Mouse (Mus musculus) brain, adult 2 months (tissue): ENCODE results near the gene Mcpt1.
"Not testable (repeated sequence)": the region's sequence is repeated elsewhere in the genome, so short reads cannot be mapped to it uniquely, and the experiment has no call there.

ENCODE experiments used
- DNase-seq: peaks from one replicate; pipeline ENCODE4 v3.0.0; 2011; ENCODE audit warnings: low read depth, low spot score

Mcpt1 gene

DNA sequence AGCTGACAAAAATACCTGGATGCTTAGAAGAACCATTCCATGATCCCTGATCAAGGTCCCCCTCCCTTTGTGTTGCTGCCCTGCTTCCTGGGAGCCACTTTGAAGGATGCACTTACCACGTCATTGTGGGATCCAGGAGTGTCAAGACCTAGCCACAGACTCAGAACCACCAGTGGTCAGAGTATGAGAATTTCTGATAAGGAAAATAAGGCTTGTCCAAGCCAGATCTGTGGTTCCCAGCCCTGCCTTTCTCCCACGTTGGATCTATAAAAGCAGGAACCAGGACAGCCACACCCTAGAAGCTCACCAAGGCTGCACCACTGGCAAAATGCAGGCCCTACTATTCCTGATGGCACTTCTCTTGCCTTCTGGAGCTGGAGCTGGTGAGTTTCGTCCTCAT is at the start of gene Mcpt1:
Mcpt1 (plus strand) TSS at position 301 of the 400 bp plus-strand sequence.
- DNase-seq = not testable (repeated sequence)

DNA sequence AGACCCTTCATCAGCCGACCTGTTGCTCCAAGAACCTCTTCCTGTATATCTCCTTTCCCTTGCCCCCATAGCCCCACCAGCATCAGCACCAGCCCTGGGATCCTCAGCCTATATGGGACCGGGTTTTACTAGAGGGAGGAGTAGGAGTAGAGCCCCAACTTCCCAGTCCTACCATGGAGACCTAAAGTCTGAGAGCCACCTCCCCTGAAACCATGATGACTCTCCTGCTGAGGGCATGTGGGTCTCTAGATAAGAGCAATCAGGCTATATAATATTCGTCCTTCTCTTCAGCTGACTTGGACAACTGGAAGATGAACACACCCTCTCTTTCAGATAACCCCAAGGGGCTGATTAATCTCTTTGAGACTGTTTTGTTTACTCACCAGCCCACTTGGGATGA is 30.3 kb upstream of the Mcpt1 start:
- DNase-seq = not testable (repeated sequence)

DNA sequence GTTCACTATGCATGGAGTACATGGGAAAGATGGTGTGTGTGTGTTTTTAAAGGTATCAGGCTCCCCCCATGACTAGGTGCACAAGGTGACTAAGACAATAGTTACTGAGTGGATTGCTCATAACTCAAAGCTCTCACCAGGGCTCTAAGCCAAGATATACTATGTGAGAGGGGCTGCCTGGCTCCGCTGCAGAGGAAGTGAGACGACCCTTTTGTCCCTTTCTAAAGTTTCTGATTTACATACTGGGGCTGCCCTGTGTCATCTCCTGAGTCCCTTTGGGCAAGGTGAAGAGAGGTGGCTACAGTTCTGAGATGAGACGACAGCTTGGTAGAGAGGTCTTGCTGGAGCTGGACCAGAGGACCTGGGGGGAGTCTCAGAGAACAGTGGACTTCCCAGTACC is 4.6 kb upstream of the Mcpt1 start:
- no peak for DNase-seq

GRCm38 (mm10) chr14:56013924-56014323 is 3.8 kb upstream of the Mcpt1 start:
- DNase-seq = no peak

DNA sequence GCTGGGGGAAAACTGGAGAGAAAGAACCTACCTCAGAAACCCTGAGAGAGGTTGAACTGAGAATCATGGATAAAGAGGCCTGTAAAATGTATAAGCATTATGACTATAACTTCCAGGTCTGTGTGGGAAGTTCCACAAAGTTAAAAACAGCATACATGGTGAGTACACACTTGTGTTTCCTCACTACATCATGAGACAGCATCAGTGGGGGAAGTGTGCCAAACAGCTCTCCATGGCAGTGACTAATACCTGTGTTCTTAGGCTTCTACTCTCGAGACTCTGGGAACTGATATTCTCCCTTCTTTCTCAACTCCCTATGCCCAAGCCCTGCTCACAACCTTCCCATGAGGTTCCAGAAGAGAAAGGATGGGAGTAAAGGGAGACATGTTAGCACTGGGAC is 1.7 kb downstream of the Mcpt1 start:
- peak; percentile 54 for DNase-seq

DNA sequence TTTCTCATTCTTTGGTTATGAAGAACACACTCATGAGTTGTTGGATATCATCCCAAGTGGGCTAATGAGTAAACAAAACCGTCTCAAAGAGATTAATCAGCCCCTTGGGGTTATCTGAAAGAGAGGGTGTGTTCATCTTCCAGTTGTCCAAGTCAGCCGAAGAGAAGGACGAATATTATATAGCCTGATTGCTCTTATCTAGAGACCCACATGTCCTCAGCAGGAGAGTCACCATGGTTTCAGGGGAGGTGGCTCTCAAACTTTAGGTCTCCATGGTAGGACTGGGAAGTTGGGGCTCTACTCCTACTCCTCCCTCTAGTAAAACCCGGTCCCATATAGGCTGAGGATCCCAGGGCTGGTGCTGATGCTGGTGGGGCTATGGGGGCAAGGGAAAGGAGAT is 3.5 kb downstream of the Mcpt1 start:
- DNase-seq = not testable (repeated sequence)

GRCm38 (mm10) chr14:56030395-56030794 is 12.6 kb downstream of the Mcpt1 start, which contains the start of gene Mcpt9:
Gene Mcpt9, minus strand, starts transcription at chr14:56030495.
- DNase-seq = not testable (repeated sequence)

DNA sequence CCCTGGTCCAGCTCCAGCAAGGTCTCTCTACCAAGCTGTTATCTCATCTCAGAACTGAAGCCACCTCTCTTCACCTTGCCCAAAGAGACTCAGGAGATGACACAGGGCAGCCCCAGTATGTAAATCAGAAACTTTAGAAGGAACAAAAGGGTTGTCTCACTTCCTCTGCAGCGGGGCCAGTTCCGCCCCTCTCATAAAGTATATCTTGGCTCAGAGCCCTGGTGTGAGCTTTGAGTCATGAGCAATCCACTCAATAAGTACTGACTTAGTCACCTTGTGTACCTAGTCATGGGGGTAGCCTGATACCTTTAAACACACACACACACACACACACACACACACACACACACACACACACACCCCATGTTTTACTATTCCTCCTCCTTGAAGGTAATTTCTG is 16.7 kb downstream of the Mcpt1 start:
- DNase-seq = no peak

GRCm38 (mm10) chr14:56041792-56042191 is 24.0 kb downstream of the Mcpt1 start, which contains the start of gene Mcpt2:
Gene Mcpt2, plus strand, starts transcription at chr14:56042041.
- not testable (repeated sequence) for DNase-seq

DNA sequence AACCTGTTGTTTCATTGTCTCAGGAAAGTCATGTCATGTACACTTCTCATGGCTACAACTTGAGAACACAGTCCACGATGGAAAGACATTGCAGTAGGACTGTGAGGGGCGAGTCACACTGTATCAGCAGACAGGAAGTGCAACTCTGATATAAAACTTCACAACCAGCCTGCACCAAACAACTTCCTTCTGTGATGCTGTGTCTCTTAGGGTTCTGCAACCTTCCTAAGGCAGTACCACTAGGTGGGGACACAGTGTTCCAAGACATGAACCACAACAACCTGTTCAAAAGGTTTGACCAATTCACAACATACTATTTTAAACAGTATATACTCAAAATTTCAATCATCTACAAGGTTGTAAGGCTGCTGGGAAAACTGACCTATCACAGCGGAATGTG is 37.6 kb downstream of the Mcpt1 start:
- DNase-seq = no peak

GRCm38 (mm10) chr14:56057722-56058121 is 40.0 kb downstream of the Mcpt1 start:
- no peak for DNase-seq

GRCm38 (mm10) chr14:56062213-56062612 is 44.4 kb downstream of the Mcpt1 start, which contains the start of gene Mcpt4:
Gene Mcpt4, minus strand, starts transcription at chr14:56062313.
- not testable (repeated sequence) for DNase-seq
